Mouse (Mus musculus) ES-Bruce4 (cell line): Measurements from ENCODE around the gene Ipo9.

ENCODE experiments used
- CTCF ChIP-seq: IDR thresholded peaks from one replicate; pipeline ENCODE4 v1.8.1; 2011; ENCODE audit warnings: low read depth, low read length
- EP300 ChIP-seq: IDR thresholded peaks from 2 replicates; pipeline ENCODE4 v1.6.1; 2011; ENCODE audit warnings: low read depth, low read length; ENCODE audit not compliant: insufficient read depth
- POLR2A ChIP-seq: IDR thresholded peaks from one replicate; pipeline ENCODE4 v1.8.1; 2011; ENCODE audit warnings: low read length; ENCODE audit not compliant: insufficient read depth

DNA sequence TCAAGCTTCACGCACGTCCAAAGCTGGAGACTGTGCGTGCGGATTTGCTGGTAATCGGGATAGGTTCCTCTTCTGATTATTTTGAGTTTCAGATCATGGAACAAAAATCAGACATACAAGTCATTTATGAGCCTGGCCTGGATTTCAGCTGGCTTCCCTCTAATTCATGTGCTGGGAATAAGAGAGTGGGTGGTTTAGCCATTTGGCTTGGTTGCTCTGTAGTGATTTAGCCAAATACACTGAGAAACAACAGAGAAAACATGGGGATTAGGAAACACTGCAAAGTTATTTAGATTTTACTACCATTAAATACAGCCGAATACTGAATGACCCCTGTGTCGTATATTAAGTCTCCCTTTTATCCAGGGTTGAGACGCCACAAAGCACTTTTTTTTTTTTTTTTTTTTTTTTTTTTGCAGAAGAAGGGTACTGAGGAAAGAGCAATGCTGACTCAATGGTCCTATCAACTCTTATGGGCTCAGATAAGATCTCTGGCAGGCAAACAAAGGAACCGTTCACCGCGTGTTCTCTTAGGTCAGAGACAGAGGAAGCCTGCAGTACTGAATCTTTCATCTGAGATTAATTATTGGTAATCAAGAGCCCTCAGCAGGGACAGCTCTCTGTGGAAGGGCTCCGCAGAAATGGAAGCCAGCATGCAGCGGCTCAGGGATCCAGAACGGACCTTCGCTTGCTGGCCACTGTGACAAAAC, 44.7 kb upstream of the Ipo9 start:
- TF ChIP-seq CTCF: no peak
- TF ChIP-seq EP300: no peak
- no peak for TF ChIP-seq POLR2A
